Mouse (Mus musculus): Measurements from ENCODE around the gene Gm6793.

- TF ChIP-seq CTCF (IDR thresholded peaks at IDR 0.05; ENCODE audit: borderline replicate concordance, insufficient read depth, low read depth, low read length) (no peak), POLR2A (IDR thresholded peaks at IDR 0.05; ENCODE audit: borderline replicate concordance, insufficient read depth, low read length) (no peak)
Measured at GRCm38 (mm10) chr8:111964351-111964750, 50.5 kb downstream of the Gm6793 start.
